Mouse (Mus musculus) layer of hippocampus, adult 9-11 months (tissue): ENCODE measurements around the gene Txnrd1.

Source experiments
- DNase-seq: peaks from one replicate; pipeline ENCODE4 v3.0.0; 2022

Txnrd1 gene

GRCm38 (mm10) chr10:82923547-82923946 is 89.8 kb downstream of the Txnrd1 start:
- DNase-seq, result peak; percentile 32

DNA sequence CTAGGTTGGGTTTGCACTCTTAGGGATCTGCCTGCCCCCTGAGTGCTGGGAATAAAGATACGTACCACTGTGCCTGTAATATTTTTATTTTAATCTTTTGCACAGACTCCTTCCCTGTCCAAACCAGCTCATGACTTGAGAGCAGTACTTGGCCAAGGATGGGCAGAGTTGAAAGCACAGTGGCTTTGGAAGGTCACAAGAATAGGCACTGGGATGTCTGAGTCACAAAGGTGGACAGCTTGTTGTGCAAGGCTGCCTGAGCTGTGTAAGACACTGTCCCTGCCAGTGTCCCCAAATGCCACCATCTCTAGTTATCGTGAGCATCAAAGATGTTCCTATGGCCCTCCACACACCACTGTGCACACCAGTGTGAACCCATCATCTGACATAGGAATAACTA is 91.0 kb downstream of the Txnrd1 start:
- no peak for DNase-seq

DNA sequence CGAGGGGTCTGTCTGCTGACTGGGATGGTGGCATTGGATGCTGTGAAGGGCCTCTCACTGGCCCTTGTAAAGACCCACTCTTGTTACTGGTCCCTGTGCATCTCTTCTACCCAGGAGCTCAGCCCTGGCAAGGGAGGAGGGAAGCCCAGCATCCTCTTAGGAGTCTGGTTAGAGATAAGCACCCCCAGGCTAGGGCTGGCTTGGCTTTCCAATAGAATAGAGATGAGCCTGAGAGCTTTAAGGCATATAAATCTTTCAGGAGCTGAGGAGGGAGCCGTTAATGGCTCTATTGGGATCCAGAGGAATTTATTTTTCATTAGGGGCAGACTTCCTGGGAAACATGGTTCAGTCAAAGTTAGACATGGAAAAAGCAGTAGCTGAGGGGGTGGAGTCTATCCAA is 91.9 kb downstream of the Txnrd1 start:
- no peak for DNase-seq

- DNase-seq, result no peak
Measured at GRCm38 (mm10) chr10:82935018-82935633, 101.4 kb downstream of the Txnrd1 start.

GRCm38 (mm10) chr10:82935774-82936173 is 102.0 kb downstream of the Txnrd1 start:
- no peak for DNase-seq
